Mouse (Mus musculus) ES-E14 (cell line): Measurements from ENCODE around the gene Chsy1. TPM values are rescaled to one million over a fixed set of nuclear protein-coding genes. Genes with fewer than 3 reads are reported as not detected.

Experiments
- DNase-seq: peaks from one replicate; pipeline ENCODE4 v3.0.0-alpha.2; 2013; ENCODE audit warnings: low read depth, low spot score
- H3K27ac ChIP-seq: 2 replicates; pipeline ENCODE4 v1.5.1; 2012; ENCODE audit warnings: low read depth, mild to moderate bottlenecking, low read length, moderate library complexity, mixed read lengths; ENCODE audit not compliant: poor library complexity, insufficient read depth, severe bottlenecking
- H3K36me3 ChIP-seq: 2 replicates; pipeline ENCODE4 v1.6.1; 2012; ENCODE audit warnings: mild to moderate bottlenecking, low read length, moderate library complexity, mixed read lengths; ENCODE audit not compliant: control insufficient read depth, poor library complexity, insufficient read depth, severe bottlenecking
- H3K4me1 ChIP-seq, 2 experiments: fragments of 150-350 bp in 1 of 2; sonication (generic) in 1 of 2; 2 replicates each; pipeline ENCODE4 v1.6.1; 2012; ENCODE audit warnings: low read length in 2 of 2, mild to moderate bottlenecking in 1 of 2, mixed read lengths in 1 of 2; ENCODE audit not compliant: control insufficient read depth in 2 of 2, insufficient read depth in 2 of 2, poor library complexity in 1 of 2
- H3K4me3 ChIP-seq, 2 experiments: fragments of 150-350 bp in 1 of 2; sonication (generic) in 1 of 2; 2 replicates each; pipeline ENCODE4 v1.5.1; 2012; ENCODE audit warnings: low read length in 2 of 2, low read depth in 1 of 2, mild to moderate bottlenecking in 1 of 2, mixed read lengths in 1 of 2; ENCODE audit not compliant: insufficient read depth in 1 of 2, poor library complexity in 1 of 2, severe bottlenecking in 1 of 2
- H3K9ac ChIP-seq: 2 replicates; pipeline ENCODE4 v1.6.1; 2012; ENCODE audit warnings: low read depth, mild to moderate bottlenecking, low read length, mixed read lengths; ENCODE audit not compliant: poor library complexity, insufficient read depth, severe bottlenecking
- H3K9me3 ChIP-seq: fragments of 150-350 bp; sonication (generic); 2 replicates; pipeline ENCODE4 v1.6.1; 2012; ENCODE audit warnings: low read depth, mild to moderate bottlenecking, low read length; ENCODE audit not compliant: control insufficient read depth, insufficient read depth
- CHD2 ChIP-seq: IDR thresholded peaks from 2 replicates; pipeline ENCODE4 v1.6.1; 2014; ENCODE audit warnings: mild to moderate bottlenecking, low read depth, low read length, inconsistent platforms
- HCFC1 ChIP-seq: IDR thresholded peaks from 2 replicates; pipeline ENCODE4 v1.6.1; 2012; ENCODE audit warnings: low read length, inconsistent platforms, borderline replicate concordance; ENCODE audit not compliant: insufficient read depth
- MAFK ChIP-seq: IDR thresholded peaks from 2 replicates; pipeline ENCODE4 v1.6.1; 2014; ENCODE audit warnings: mild to moderate bottlenecking, low read depth, low read length, inconsistent platforms; ENCODE audit not compliant: insufficient read depth
- ZC3H11A ChIP-seq: IDR thresholded peaks from 2 replicates; pipeline ENCODE4 v1.6.1; 2012; ENCODE audit warnings: low read depth, mild to moderate bottlenecking, inconsistent platforms, low read length, borderline replicate concordance
- ZNF384 ChIP-seq: IDR thresholded peaks from 2 replicates; pipeline ENCODE4 v1.6.1; 2012; ENCODE audit warnings: low read depth, low read length, inconsistent platforms
- in situ Hi-C, 2 experiments: fragments of 600-800 bp; cut with MboI; formaldehyde crosslinking; loops; one replicate each; pipeline ENCODE4 v1.15.1; 2025; ENCODE audit warnings: low sequenced_read_pairs in 2 of 2, inconsistent platforms in 1 of 2; ENCODE audit not compliant: unreplicated experiment in 2 of 2
- total RNA-seq: library from RNA; depleted of rRNA; stranded (reverse); fragments of 300-350 nt; gene quantifications from 2 replicates; pipeline ENCODE4 v1.2.3, GENCODE M21; 2012

The Chsy1 gene
- total RNA-seq, 1 experiment = 30.8 TPM

- H3K36me3 ChIP-seq = no peaks in the 10 kb centered on the region
- no peak overlapping the region for H3K4me3 ChIP-seq
- TF ChIP-seq ZNF384 (no peak), MAFK (no peak), ZC3H11A (no peak), CHD2 (no peak)
- in situ Hi-C loops = no loop called here
- peak; percentile 36 for DNase-seq
- no peaks in the 10 kb centered on the region for H3K9me3 ChIP-seq
- no peak overlapping the region for H3K27ac ChIP-seq
- peaks cover 2 to 6% of the 10 kb centered on the region in 2 experiments; a peak in 3 of 4 replicates for H3K4me1 ChIP-seq
- H3K9ac ChIP-seq = no peak overlapping the region
Measured at GRCm38 (mm10) chr7:66158616-66159129, 49.4 kb downstream of the Chsy1 start.

- TF ChIP-seq HCFC1 (no peak), ZNF384 (no peak)
- in situ Hi-C loops = no loop called here
- no peaks in the 10 kb centered on the region for H3K9me3 ChIP-seq
Measured at GRCm38 (mm10) chr7:66159961-66160360, 50.6 kb downstream of the Chsy1 start.

GRCm38 (mm10) chr7:66161836-66162235, 52.5 kb downstream of the Chsy1 start:
- H3K4me3 ChIP-seq = no peak overlapping the region
- peaks cover 0 to 8% of the 10 kb centered on the region in 2 experiments; a peak in 3 of 4 replicates for H3K4me1 ChIP-seq
- H3K27ac ChIP-seq = no peak overlapping the region
- DNase-seq = no peak
- in situ Hi-C loops = no loop called here
- no peak for TF ChIP-seq CHD2
- no peak for TF ChIP-seq MAFK
- no peak for TF ChIP-seq ZC3H11A
- TF ChIP-seq ZNF384 = no peak
- TF ChIP-seq HCFC1 = no peak
- H3K9me3 ChIP-seq = no peaks in the 10 kb centered on the region
- no peak overlapping the region for H3K9ac ChIP-seq
- no peaks in the 10 kb centered on the region for H3K36me3 ChIP-seq

More at GRCm38 (mm10) chr7:66159961-66160360, 50.6 kb downstream of the Chsy1 start:
- no peak for DNase-seq
- Histone ChIP-seq H3K9ac (no peak overlapping the region), H3K36me3 (no peaks in the 10 kb centered on the region), H3K4me3 (no peak overlapping the region), H3K4me1 (peaks cover 0 to 6% of the 10 kb centered on the region in 2 experiments; a peak in 3 of 4 replicates), H3K27ac (no peak overlapping the region)

GRCm38 (mm10) chr7:66162489-66162888, 53.2 kb downstream of the Chsy1 start:
- Histone ChIP-seq H3K4me1 (peaks cover 0 to 8% of the 10 kb centered on the region in 2 experiments; a peak in 3 of 4 replicates), H3K36me3 (no peaks in the 10 kb centered on the region), H3K27ac (no peak overlapping the region), H3K4me3 (no peak overlapping the region), H3K9ac (no peak overlapping the region), H3K9me3 (no peaks in the 10 kb centered on the region)
- TF ChIP-seq MAFK (no peak), CHD2 (no peak), HCFC1 (no peak), ZNF384 (no peak), ZC3H11A (no peak)
- no peak for DNase-seq
- in situ Hi-C loops = no loop called here

GRCm38 (mm10) chr7:66162981-66163380, 53.7 kb downstream of the Chsy1 start:
- Histone ChIP-seq H3K9ac (no peak overlapping the region), H3K9me3 (no peaks in the 10 kb centered on the region), H3K36me3 (no peaks in the 10 kb centered on the region), H3K27ac (no peak overlapping the region), H3K4me1 (peaks cover 0 to 6% of the 10 kb centered on the region in 2 experiments; a peak in 3 of 4 replicates), H3K4me3 (no peak overlapping the region)
- DNase-seq = no peak
- in situ Hi-C loops = no loop called here
- TF ChIP-seq HCFC1 (no peak), ZNF384 (no peak), MAFK (no peak), CHD2 (no peak), ZC3H11A (no peak)
